Mouse (Mus musculus): ENCODE measurements around the gene Lrrc2.

- TF ChIP-seq CTCF (conservative IDR thresholded peaks at IDR 0.05 in 1 of 2, IDR thresholded peaks at IDR 0.05 in 1 of 2; ENCODE audit: low read depth in 2 of 2, low read length in 2 of 2) = no peak
- no peak for TF ChIP-seq POLR2A (IDR thresholded peaks at IDR 0.05; ENCODE audit: low read depth, low read length)
- TF ChIP-seq NRF1 (IDR thresholded peaks at IDR 0.05; ENCODE audit: low read depth, low read length) = no peak
- TF ChIP-seq TCF12 (IDR thresholded peaks at IDR 0.05; ENCODE audit: low read depth, low read length) = no peak
- TF ChIP-seq ZC3H11A (IDR thresholded peaks at IDR 0.05; ENCODE audit: low read depth, low read length) = no peak
- no peak for TF ChIP-seq CHD1 (IDR thresholded peaks at IDR 0.05; ENCODE audit: low read depth, low read length)
- TF ChIP-seq BHLHE40 (IDR thresholded peaks at IDR 0.05; ENCODE audit: low read depth, low read length) = no peak
- no peak for TF ChIP-seq MAX (IDR thresholded peaks at IDR 0.05; ENCODE audit: low read length)
- TF ChIP-seq MXI1 (IDR thresholded peaks at IDR 0.05; ENCODE audit: low read depth, low read length) = no peak
These were observed 75.4 kb downstream of the Lrrc2 start for GRCm38 (mm10) chr9:111026791-111027190.
